Mouse (Mus musculus) hindbrain, embryonic 13.5 days (tissue): ENCODE results near the gene Srgn. TPM values are rescaled to one million over a fixed set of nuclear protein-coding genes. Genes with fewer than 3 reads are reported as not detected.
"Not testable (repeated sequence)": the region's sequence is repeated elsewhere in the genome, so short reads cannot be mapped to it uniquely, and the experiment has no call there.

Experiments
- ATAC-seq: fragments of 200-750 bp; cut with Nextera tagmentation; 2 replicates; pipeline ENCODE4 v1.8.0; 2017; ENCODE audit warnings: moderate TSS enrichment; ENCODE audit not compliant: low FRiP score
- H3K27ac ChIP-seq: fragments of 300-500 bp; sonication (generic); 2 replicates; pipeline ENCODE4 v1.5.1; 2015; ENCODE audit warnings: inconsistent platforms, mild to moderate bottlenecking, moderate library complexity
- H3K27me3 ChIP-seq: fragments of 300-500 bp; sonication (generic); 2 replicates; pipeline ENCODE4 v1.6.1; 2015; ENCODE audit warnings: mild to moderate bottlenecking, inconsistent platforms
- H3K36me3 ChIP-seq: fragments of 300-500 bp; sonication (generic); 2 replicates; pipeline ENCODE4 v1.6.1; 2015; ENCODE audit warnings: mild to moderate bottlenecking, inconsistent platforms
- H3K4me1 ChIP-seq: fragments of 300-500 bp; sonication (generic); replicated peaks from 2 replicates; pipeline ENCODE4 v1.6.1; 2015; ENCODE audit warnings: inconsistent platforms
- H3K4me2 ChIP-seq: fragments of 300-500 bp; sonication (generic); 2 replicates; pipeline ENCODE4 v1.6.1; 2015; ENCODE audit warnings: inconsistent platforms, mild to moderate bottlenecking, moderate library complexity
- H3K4me3 ChIP-seq: fragments of 300-500 bp; sonication (generic); 2 replicates; pipeline ENCODE4 v1.5.1; 2015; ENCODE audit warnings: mild to moderate bottlenecking, inconsistent platforms
- H3K9ac ChIP-seq: fragments of 300-500 bp; sonication (generic); 2 replicates; pipeline ENCODE4 v1.6.1; 2015; ENCODE audit warnings: mild to moderate bottlenecking, inconsistent platforms
- H3K9me3 ChIP-seq: fragments of 300-500 bp; sonication (generic); 2 replicates; pipeline ENCODE4 v1.6.1; 2016; ENCODE audit warnings: inconsistent platforms
- WGBS: fragments of 180-500 bp; shearing (Covaris S2); methylation state at CpG from one replicate; pipeline ENCODE4 v1.1.7; 2015; 5-methylcytosine and 5-hydroxymethylcytosine counted together
- polyA plus RNA-seq: library from polyadenylated mRNA; unstranded; fragments of >200 nt; fragmentation: Nextera tagmentation; extraction: Ambion mirVana; gene quantifications from 2 replicates; pipeline ENCODE4 v1.2.1, GENCODE M21; 2015

Gene Srgn
- polyA plus RNA-seq, 1 experiment from 2014 or later = 8.3 TPM

DNA sequence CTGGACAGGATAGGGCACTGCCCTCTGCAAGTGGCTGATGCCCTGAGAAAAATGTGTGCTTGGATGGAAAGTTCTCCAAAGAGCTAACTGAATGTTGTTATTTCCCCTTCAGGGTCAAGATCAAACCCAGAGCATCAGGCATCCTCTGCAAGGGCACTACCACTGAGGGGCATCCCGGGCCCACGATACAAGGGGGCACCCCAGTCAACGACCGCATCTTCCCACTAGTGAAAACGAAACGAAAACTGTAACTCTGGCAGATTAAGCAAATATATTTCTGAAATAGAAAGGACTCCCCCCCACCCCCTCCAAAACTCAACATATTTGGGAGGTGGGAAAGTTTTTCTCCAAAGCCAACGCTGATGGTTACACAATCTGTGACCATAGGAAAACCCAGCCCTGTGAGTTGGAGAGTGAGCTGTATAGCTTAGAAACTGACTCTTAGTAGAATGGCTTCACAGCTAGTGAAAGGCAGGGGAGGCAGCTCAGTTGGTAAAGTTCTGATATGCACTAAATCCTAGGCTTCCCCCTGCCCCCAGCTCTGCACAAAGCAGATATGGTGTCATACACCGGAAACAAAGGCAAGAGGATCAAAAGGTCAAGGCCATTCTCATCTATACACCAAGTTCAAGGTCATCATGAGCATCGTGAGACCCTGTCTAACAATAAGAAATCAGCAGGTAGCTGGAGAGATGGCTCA lies 26.2 kb downstream of the Srgn start:
- 89% methylated on average over 9 of the region's 9 CpGs for WGBS
- no peak for ATAC-seq
- Histone ChIP-seq H3K9ac (no peak overlapping the region), H3K4me2 (no peak overlapping the region), H3K27me3 (0 out of 2 replicates have a peak, but pooled peaks cover 3% of the 10 kb centered on the region), H3K36me3 (no peaks in the 10 kb centered on the region), H3K4me1 (no peaks in the 10 kb centered on the region), H3K9me3 (no peaks in the 10 kb centered on the region), H3K4me3 (no peak overlapping the region), H3K27ac (no peak overlapping the region)

DNA sequence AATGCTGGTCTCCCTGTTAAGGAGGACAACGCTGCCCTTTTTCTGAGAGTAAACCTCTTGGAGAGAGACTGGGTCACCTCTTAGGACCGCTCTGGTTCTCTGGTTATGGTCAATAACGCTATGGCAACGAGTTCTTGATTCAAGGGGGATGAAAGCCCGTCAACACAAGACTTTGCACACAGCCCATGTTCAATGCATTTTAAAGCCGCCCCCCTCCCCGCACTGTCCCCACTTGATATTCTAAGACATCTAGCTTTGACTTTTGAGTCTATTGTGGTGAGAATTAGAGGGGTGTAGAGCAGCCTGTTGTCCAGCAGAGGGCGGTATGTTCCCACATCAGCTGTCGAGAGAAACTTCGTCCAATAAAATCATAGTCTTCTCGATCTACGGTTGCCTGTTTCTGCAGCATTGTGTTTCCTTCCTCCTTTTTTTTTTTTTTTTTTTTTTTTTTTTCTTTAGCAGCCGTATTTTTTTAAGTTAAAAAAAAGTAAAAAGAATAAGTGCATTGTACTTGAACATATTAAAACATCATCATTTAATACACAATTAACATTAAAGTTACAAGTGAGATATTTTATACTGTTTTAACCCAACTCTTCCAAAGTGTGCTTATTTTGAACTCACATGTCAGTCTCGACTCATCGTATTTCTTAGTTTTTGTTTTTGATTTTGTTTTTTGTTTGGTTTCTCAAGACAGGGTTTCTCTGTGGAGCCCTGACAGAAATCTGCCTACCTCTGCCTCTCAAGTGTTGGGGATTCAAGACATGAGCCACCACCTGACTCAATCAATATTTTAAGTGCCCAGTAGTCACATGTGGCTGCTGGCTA lies 26.9 kb downstream of the Srgn start:
- Histone ChIP-seq H3K27ac (no peak overlapping the region), H3K4me1 (no peaks in the 10 kb centered on the region), H3K9ac (no peak overlapping the region), H3K4me3 (no peak overlapping the region), H3K36me3 (no peaks in the 10 kb centered on the region), H3K9me3 (no peaks in the 10 kb centered on the region), H3K4me2 (peak overlapping the region; percentile 36), H3K27me3 (no peaks in the 10 kb centered on the region)
- WGBS = 26% methylated on average over 15 of the region's 15 CpGs
- 0 out of 2 replicates have a peak, but pooled peaks have one; percentile 43 for ATAC-seq

DNA sequence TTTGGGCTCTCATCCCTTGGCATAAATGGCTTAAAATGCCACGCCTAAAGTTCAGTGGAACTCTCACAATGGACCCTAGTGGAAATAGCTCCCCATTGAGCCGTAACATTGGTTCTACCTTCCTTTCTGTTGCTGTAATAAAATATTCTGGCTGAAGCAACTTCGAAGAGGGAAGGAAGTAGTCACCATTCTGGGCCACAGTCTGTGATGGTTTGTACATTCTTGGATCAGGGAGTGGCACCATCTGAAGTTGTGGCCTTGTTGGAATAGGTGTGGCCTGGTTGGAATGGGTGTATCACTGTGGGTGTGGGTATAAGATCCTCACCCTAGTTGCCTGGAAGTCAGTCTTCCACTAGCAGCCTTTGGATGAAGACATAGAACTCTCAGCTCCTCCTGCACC lies 35.6 kb downstream of the Srgn start:
- H3K36me3 ChIP-seq, H3K27me3 ChIP-seq, ATAC-seq, H3K9me3 ChIP-seq, H3K9ac ChIP-seq, H3K4me3 ChIP-seq, H3K4me2 ChIP-seq, H3K27ac ChIP-seq, H3K4me1 ChIP-seq: not testable (repeated sequence)
- 90% methylated on average over 3 of the region's 3 CpGs for WGBS

DNA sequence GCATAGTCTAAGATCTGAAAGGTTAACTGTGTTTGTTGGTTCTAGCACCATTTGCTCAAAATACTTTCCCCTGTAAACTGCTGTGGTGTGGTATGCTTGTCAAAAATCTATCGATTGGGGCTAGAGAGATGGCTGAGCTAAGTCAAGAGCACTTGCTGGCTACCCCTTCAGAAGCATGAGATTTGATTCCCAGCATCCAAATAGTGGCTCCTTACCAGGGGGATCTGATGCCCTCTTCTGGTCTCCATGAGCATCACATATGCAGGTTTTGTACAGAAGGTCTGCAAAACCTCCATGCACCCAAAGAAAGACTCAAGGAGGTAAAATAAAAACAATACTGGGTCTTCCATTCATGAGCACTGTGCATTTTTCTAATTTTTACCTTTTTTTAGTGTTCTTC lies 39.0 kb downstream of the Srgn start:
- 36% methylated on average over 1 of the region's 1 CpGs for WGBS
- H3K4me2 ChIP-seq = no peak overlapping the region
- no peaks in the 10 kb centered on the region for H3K36me3 ChIP-seq
- no peak overlapping the region for H3K9ac ChIP-seq
- 0 out of 2 replicates have a peak, but pooled peaks cover 3% of the 10 kb centered on the region for H3K27me3 ChIP-seq
- peaks cover 22% of the 10 kb centered on the region for H3K4me1 ChIP-seq
- ATAC-seq = no peak
- no peaks in the 10 kb centered on the region for H3K9me3 ChIP-seq
- no peak overlapping the region for H3K4me3 ChIP-seq
- no peak overlapping the region for H3K27ac ChIP-seq

DNA sequence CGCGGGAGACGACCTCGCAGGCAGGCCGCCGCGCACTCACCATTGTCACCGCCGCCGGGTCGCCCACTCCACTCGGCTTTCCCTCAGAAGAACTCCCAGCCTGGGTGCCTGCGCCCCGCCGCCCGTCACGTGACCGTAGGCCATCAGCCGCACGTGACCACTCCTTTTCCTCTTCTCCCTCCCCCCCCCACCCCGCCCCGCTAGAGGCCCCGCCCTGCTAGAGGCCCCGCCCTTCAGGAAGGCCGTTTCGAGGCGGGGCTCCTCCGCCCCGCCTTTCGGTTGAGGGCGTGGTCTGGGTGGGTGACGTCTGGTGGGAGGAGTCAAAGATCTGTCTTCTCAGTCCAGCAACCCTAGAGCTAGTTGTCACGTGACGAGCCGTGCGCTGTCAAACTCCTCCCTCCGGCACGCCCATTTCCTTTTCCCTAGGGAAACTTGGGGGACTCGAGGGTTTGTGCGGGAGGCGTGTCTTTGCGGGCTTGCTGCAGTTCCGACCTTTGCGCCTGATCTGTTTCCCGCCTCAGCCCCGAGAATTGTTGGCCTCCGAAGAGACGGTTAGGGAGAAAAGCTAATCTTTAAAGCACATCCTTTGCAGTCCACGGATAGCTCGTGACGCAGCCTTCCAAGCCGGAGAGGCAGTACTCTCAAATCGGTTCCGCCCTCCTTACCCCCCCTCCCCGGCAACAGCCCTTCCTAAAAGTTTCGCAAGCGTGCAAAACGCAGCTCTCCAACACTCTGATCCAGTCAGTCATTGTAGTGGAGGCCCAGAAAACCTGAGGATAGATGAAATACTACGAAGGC lies 40.4 kb downstream of the Srgn start, which contains the start of gene Vps26a:
TSS of gene Vps26a (minus strand) at position 188 of the 798 bp plus-strand sequence.
- H3K27me3 ChIP-seq = 0 out of 2 replicates have a peak, but pooled peaks cover 3% of the 10 kb centered on the region
- no peaks in the 10 kb centered on the region for H3K9me3 ChIP-seq
- H3K36me3 ChIP-seq = no peaks in the 10 kb centered on the region
- H3K9ac ChIP-seq = peak within 1 kb of the TSS; percentile 85
- H3K4me2 ChIP-seq = peak within 1 kb of the TSS; percentile 80
- H3K27ac ChIP-seq = peak within 1 kb of the TSS; percentile 89
- peak; percentile 92 for ATAC-seq
- WGBS = under 1% methylated on average over 50 of the region's 59 CpGs
- H3K4me1 ChIP-seq = peaks cover 28% of the 10 kb centered on the region
- peak within 1 kb of the TSS; percentile 78 for H3K4me3 ChIP-seq

DNA sequence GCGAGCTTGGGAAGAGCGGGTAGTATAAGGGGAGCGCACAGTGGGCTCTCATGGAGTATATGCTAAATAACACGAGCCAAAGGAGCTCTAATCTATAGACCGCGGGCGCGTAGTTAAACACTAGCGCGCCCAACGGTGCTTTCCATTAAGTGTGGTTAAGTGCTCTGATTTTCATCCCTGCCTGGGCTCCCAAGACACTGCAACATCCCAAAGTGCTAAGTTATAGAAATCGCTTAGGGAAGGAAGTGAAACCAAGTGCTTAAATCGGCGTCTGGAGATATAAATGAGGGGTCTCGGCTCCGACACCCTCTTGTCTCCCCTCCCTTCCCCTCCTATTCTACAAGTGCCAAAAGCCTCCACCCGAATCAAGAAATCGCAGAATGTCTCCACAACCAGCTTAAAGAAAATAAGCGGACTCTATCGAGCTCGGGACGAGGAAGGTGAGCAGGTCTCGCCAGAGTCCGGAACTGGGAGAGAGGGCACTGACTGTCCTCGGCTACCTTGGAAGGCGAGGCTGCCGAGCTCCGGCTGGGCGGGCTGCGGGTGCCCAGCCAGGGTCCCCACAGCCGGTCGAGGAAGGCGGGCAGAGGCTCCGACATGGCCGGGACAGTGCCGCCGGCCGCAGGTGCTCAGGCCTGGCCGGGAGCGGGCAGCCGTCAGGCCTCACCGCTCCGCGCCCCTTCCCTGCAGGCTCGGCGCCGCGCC lies 41.2 kb downstream of the Srgn start:
- H3K4me3 ChIP-seq = peak overlapping the region; percentile 78
- H3K9me3 ChIP-seq = no peaks in the 10 kb centered on the region
- H3K36me3 ChIP-seq = no peaks in the 10 kb centered on the region
- peaks cover 34% of the 10 kb centered on the region for H3K4me1 ChIP-seq
- WGBS = under 1% methylated on average over 48 of the region's 48 CpGs
- H3K4me2 ChIP-seq = peak overlapping the region; percentile 80
- peak overlapping the region; percentile 89 for H3K27ac ChIP-seq
- peak; percentile 88 for ATAC-seq
- H3K9ac ChIP-seq = peak overlapping the region; percentile 85
- H3K27me3 ChIP-seq = 0 out of 2 replicates have a peak, but pooled peaks cover 3% of the 10 kb centered on the region

DNA sequence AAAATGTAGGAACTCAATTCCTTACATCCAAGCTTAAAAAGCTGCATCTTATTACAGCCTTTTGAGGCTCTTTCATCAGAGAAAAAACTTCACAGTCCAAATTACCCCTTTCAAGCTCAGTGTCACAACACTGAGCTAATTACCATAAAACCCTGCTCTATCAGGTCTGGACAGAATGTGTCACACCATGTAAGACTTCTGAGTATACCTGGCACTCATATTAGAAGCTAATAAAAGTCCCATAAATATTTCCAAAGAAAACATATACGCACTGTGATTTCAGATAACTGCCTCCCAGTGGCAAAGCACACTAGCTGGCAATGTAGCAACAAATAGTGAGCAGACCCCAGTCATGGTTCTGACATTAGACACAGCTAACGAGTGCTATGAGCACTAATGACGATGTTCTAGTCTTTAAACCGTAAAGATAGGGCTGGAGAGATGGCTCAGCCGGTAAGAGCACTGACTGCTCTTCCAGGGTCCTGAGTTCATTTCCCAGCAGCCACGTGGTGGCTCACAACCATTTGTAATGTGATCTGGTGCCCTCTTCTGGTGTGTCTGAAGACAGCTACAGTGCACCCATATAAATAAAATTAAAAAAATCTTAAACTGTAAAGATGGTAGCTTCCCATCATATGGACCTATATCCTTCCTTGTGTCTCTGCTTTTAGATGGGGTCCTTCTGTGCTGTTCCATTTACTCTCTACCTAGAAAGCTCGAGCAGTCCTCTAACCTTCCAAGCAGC lies 46.0 kb downstream of the Srgn start:
- Histone ChIP-seq H3K9ac (no peak overlapping the region), H3K36me3 (peaks cover 12% of the 10 kb centered on the region), H3K4me1 (peaks cover 29% of the 10 kb centered on the region), H3K4me3 (no peak overlapping the region), H3K27me3 (no peaks in the 10 kb centered on the region), H3K27ac (no peak overlapping the region), H3K4me2 (no peak overlapping the region), H3K9me3 (no peaks in the 10 kb centered on the region)
- no peak for ATAC-seq
- WGBS = 66% methylated on average over 7 of the region's 7 CpGs

DNA sequence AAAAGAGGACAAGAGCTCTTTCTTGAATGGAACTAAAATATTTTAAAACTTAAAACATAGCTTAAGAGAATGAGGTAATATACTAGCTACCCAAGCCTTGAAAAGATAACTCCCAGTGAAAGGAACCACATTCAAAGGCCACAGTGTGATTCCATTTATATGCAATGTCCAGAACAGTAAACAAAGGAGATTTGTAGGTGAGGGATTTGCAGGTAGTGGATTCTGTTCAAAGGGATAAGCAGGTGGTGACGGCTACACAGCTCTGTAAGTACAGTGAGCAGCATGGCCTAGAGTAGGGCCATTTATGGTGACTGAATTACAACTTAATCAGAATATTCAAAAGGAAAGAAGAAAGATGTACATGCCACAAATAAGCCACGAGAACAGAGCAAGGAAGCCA lies 50.3 kb downstream of the Srgn start:
- Histone ChIP-seq H3K4me2 (no peak overlapping the region), H3K9ac (no peak overlapping the region), H3K4me3 (no peak overlapping the region), H3K27ac (no peak overlapping the region), H3K9me3 (no peaks in the 10 kb centered on the region), H3K4me1 (peaks cover 7% of the 10 kb centered on the region; the same call in 1 of the 2 replicates), H3K27me3 (no peaks in the 10 kb centered on the region), H3K36me3 (peaks cover 16% of the 10 kb centered on the region)
- 78% methylated on average over 2 of the region's 2 CpGs for WGBS
- ATAC-seq = no peak

DNA sequence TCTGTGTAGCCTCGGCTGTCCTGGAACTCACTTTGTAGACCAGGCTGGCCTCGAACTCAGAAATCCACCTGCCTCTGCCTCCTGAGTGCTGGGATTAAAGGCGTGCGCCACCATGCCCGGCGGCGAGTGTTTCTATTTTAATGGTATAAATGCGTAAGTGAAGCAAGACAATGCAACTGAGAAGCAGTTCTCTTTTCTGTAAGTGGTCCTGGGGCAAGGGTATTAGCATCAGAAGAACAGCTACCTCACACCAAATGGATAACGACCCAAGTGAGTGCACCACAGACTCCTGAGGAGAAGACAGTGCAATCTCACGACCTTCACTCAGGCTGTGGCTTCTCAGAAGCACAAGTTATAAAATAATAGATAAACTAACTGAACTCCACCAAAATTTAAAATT lies 52.3 kb downstream of the Srgn start:
- 93% methylated on average over 10 of the region's 10 CpGs for WGBS
- no peaks in the 10 kb centered on the region for H3K9me3 ChIP-seq
- no peak for ATAC-seq
- no peak overlapping the region for H3K4me3 ChIP-seq
- peaks cover 16% of the 10 kb centered on the region for H3K36me3 ChIP-seq
- no peak overlapping the region for H3K27ac ChIP-seq
- H3K4me2 ChIP-seq = no peak overlapping the region
- H3K9ac ChIP-seq = no peak overlapping the region
- no peaks in the 10 kb centered on the region for H3K4me1 ChIP-seq
- no peaks in the 10 kb centered on the region for H3K27me3 ChIP-seq

DNA sequence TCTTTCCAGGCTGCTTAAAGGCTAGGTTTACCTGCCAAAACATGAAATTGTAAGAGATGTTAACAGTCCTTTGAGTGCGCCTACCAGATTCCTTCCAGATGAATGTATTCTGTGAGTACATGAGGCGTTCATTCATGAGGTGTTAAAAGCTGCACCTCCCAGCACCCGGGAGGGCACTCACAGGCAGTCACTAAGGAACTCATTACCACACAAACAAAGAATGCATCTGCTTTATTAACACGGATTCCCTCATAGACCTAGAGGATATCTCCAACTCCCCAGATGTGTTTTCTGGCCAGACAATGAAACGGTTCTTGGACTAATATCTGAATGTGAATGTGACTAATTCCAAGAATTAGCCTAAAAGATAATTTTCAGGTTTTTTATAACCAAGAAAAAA lies 56.1 kb downstream of the Srgn start:
- Histone ChIP-seq H3K9me3 (no peaks in the 10 kb centered on the region), H3K36me3 (peaks cover 10% of the 10 kb centered on the region), H3K4me3 (no peak overlapping the region), H3K4me2 (no peak overlapping the region), H3K9ac (no peak overlapping the region), H3K27ac (0 out of 2 replicates have a peak overlapping the region, but pooled peaks have one; percentile 13), H3K4me1 (no peaks in the 10 kb centered on the region), H3K27me3 (no peaks in the 10 kb centered on the region)
- 64% methylated on average over 5 of the region's 5 CpGs for WGBS
- no peak for ATAC-seq

DNA sequence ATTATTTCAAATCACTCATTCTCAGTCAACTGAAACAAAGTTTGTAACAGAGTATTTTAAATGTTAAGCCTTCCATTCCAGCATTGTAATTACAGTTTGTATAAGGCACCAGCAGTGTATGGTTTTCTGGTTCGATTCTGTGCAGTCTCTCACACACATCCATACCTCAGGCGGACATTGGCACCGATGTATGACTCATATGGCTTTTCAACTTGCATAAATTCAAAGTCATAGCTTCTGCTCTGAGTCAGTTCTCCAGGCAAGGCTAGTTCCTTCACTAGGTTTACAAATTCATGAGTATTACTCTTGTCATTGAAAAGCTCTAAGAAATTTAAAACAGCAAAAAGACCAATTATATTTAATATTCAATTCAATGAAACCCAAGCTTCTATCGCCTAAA lies 57.5 kb downstream of the Srgn start:
- no peak overlapping the region for H3K4me3 ChIP-seq
- WGBS = 93% methylated on average over 4 of the region's 4 CpGs
- peaks cover 12% of the 10 kb centered on the region for H3K36me3 ChIP-seq
- no peaks in the 10 kb centered on the region for H3K9me3 ChIP-seq
- H3K27ac ChIP-seq = no peak overlapping the region
- no peak for ATAC-seq
- H3K4me2 ChIP-seq = no peak overlapping the region
- H3K4me1 ChIP-seq = no peaks in the 10 kb centered on the region
- H3K9ac ChIP-seq = no peak overlapping the region
- no peaks in the 10 kb centered on the region for H3K27me3 ChIP-seq
